Mouse (Mus musculus) kidney, adult 8-10 months (tissue): ENCODE measurements around the gene Ly86.

Experiments
- DNase-seq, 2 experiments: peaks; one replicate each; pipeline ENCODE4 v3.0.0; 2022

Ly86 gene

DNA sequence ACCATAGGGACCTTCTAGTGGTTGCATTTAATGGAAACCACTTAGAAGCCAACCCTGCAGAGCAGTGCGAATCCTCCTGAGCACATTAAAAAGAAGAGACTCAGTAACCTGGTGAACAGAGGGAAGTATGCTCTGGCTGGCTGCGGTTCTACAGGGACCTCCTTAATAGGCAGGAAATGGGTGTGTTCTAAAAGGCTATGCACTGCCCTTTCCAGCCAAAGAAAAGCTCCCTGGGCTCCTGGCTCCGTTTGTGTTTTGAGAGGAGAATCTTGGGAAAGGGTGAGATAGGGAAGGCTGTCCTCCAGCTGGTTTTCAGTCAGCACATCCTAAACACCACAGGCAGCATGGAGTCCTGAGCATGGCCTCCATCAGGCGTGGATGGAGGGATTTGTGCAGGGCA, 8.9 kb downstream of the Ly86 start:
- no peak for DNase-seq

- no peak for DNase-seq
Observed at GRCm38 (mm10) chr13:37354432-37354831, 9.4 kb downstream of the Ly86 start.

DNA sequence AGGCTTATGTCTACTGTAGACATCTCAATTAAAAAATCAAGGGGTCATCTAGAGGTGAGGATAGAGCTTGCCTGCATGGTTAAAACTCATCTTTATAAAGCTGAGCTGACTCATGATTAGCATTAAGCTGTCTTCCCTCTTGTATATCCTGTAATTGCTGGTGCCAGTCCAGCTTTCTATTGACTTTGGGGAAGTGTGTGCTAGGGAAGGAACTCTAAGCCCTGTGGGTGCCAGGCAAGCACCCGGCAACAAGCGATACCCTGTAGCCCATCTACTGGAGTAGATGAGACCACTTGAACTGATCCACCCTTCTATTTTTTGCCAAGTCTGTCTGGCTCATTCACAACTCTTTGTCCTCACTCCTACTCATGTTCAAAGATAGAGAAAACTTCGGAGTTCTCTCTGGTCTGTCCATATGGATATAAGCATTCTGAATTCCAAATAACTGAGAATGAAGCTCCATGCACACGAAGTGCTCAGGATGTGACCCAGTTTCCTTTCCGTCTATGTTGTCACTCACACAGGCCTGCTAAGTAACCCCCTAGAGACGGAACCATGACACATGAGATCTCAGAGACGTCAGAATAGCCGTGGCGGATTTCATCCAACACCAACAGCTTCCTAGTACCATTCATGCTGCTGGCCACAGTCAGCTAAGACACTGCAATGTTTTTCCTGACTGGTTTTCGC, 10.8 kb downstream of the Ly86 start:
- DNase-seq: no peak

DNA sequence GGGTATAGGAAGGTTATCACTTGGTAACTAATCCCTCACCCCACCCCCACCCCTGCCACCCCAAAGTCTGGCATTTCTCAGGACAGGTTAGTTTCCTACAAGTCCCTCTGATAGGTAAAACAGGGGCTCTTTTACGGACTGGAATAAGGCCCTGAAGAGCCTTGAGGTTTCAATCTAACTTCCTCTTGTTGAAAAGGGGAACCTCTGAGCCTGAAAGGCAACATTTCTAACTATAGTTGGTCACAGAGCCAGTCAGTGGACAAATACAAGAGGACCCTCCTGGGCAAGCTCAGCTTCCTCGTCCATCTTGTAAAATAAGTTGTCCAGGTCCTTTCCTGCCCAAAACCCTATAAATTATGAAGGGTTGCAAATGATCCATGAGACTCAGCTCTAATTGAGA, 11.5 kb downstream of the Ly86 start:
- DNase-seq: no peak

- DNase-seq: peak in 1 of 2 experiments; percentile 37
Observed at GRCm38 (mm10) chr13:37358112-37358511, 13.1 kb downstream of the Ly86 start.

- DNase-seq: no peak
Observed at GRCm38 (mm10) chr13:37361249-37361648, 16.2 kb downstream of the Ly86 start.

GRCm38 (mm10) chr13:37364351-37364750, 19.3 kb downstream of the Ly86 start:
- no peak for DNase-seq

- DNase-seq: no peak
Observed at GRCm38 (mm10) chr13:37376411-37376810, 31.4 kb downstream of the Ly86 start.

DNA sequence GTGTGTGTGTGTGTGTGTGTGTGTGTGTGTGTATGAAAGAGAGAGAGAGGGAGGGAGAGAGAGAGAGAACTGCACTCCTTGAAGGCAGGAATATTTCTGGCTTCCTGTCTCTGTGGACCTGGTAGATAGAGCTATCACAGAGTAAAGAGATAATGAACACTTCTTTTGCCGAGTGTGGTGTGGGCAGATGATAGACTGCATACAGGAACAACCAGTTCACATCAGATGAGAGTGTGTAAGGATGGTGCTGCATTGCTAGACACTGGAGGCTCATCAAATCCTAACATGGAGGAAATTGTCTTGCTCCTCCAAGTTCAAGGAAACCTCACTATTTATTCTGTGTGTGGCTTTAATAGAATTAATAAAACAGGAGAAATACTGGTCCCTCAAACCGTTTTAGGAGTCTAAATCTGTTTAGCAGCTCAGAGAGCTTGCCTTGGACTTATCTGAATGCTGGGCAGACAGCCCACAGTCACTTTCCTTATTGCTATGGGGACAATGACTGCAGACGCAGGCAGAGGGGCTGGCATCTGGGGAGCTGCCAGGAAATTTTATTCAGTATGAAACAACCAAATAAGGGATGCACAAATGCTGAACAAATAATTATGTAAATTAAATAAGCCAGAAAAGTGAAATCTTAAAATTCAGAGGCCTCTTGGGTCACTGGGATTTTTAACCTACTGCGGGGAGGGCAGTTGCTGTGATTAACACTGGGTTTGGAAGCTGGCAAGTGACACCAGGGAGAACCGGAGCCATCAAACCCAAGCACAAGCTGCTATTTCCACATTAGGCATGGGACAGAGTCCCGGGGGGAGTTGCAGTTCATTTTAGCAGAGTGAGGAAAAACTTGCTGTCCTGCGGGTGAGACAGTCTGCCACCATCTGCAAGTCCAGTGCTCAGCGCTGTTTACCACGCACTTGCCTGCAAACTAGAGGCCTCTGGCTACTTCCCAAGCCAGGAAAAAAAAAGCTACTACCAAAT, 43.5 kb downstream of the Ly86 start:
- no peak for DNase-seq

DNA sequence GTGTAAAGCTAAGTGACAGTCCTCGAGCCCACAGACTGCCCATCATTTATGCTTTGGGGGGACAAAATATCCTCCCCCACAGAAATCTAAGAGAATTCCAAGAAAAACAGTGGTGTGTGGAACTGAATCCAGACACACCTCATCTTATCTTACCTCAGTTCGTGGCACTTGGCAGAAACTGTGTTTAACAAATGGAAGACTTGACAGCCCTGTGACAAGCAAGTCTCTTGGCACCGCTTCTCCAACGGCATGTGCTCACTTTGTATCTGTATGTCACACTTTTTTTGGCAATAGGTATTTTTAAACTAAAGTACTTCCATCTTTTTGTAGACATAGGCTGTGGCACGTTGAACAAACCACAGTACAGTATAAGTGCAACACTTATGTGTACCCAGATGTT, 44.3 kb downstream of the Ly86 start:
- no peak for DNase-seq

- no peak for DNase-seq
Observed at GRCm38 (mm10) chr13:37398791-37399190, 53.8 kb downstream of the Ly86 start.

DNA sequence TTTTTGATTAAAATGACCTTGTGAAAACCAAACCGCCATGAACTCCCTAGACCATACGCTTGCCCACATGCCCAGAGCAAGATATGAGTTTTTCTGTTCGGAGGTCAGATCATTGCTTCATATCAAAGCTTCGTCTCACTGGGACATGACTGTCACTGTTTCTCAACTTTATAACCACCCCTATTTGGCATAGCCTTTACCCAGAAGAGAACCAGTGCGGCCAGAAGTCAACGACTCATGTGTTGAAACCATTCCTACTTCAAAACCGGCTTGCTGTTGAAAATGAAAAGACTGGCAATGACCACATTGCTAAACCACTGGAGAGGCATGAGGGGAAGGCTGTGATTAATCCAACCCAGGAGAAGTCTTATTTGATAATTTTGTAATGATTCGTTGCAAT, 54.3 kb downstream of the Ly86 start:
- DNase-seq: no peak

DNA sequence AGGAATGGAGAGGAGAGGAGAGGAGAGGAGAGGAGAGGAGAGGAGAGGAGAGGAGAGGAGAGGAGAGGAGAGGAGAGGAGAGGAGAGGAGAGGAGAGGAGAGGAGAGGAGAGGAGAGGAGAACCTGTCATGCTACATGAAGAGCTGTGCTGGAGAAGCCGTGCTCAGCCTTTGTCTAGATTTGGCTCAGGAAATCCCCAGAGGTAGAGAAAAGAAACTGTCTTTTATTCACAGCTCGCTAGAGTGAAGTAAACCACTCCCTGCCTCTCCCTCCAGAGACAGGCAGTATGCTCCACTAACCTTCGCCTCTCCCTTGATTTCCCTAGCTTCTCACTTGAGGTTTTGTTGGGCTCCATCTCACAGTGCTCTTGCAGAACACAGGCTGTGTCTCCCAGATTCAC, 57.4 kb downstream of the Ly86 start:
- DNase-seq: no peak

GRCm38 (mm10) chr13:37403708-37404107, 58.7 kb downstream of the Ly86 start:
- no peak for DNase-seq

GRCm38 (mm10) chr13:37415696-37416095, 70.7 kb downstream of the Ly86 start:
- no peak for DNase-seq

DNA sequence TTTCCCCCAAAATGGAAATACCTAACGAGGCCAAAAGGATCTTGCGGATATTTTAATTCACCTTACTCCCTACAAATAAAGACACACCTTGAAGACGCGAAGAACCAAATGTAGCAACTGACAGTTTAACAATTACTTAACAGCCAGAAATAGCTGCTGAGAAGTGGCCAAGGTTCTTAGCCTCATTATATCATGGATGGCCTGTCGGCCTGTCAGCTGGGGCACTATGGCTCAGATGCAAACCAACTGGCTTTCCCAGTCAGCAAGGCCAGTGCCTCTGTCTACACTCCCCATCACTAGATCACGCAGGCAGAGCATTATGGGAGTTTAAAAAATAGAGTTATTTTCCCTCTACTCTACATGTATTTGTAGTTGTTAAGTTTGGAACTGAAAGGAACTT, 78.4 kb downstream of the Ly86 start:
- no peak for DNase-seq

DNA sequence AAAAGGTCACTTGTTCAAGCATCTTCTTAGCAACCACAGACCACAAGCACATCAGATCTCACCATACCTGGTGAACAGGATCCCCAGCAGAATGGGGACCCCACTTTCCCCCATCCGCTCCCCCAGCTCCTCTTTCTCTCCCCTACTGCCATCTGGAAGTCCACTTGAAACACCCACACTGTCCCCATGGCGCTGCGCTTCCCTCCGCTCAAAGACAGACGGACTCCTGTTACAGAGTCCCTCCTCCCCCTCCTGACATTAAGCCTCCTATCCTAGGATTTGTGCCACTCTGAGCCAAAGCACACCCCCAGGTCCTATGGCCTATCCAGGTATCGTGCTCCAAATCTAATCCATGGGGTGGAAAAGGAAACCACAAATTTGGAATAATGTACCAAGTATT, 79.9 kb downstream of the Ly86 start:
- DNase-seq: no peak

- DNase-seq: no peak
Observed at GRCm38 (mm10) chr13:37425406-37425805, 80.4 kb downstream of the Ly86 start.

- peak; percentile 23 to 45 for DNase-seq
Observed at GRCm38 (mm10) chr13:37426578-37427336, 81.7 kb downstream of the Ly86 start.

DNA sequence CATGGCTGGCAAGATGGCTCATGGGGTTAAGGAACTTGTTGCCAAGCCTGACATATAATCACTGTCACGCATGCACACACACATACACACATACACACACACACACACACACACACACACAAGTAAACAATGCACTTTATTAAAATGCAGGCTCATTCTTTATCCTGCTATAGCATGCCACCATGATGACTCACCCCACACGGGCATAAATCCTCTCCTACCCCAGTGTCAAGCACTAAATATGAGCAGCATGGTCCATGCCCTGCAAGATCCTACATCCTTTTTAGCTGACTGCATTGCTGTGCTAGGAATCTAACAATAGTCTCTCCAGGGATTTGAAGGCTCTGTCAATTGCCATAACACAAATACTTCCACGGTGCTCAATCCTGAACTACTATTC, 83.5 kb downstream of the Ly86 start:
- DNase-seq: no peak

DNA sequence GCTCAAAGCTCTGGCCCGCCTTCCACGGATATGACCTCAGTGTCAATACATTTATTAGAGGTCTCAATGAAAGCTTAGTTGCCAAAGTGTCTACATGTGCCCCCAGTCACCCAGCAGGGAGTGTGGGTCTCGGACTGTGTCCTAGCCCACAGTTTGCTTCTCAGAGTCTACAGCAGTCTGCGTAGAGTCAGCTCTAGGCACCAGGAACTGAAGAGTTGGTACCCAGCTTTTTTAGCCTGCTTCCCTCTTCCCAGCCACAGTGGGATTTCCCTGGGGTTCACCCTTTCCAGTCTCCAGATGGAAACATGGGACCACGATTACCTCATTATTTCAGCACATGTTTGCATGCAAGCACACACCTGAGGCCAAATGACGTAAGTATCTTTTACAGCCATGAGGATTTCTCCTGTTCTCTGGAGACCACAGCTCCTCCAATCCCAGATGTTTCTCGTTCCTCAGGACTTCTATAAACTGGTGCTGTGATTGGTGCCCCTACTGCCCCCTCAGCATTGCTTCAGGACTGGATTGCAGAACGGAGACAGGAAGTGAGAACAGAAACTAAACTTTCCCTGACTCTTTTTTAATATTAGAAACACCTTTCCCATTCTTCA, 84.8 kb downstream of the Ly86 start:
- DNase-seq: no peak

DNA sequence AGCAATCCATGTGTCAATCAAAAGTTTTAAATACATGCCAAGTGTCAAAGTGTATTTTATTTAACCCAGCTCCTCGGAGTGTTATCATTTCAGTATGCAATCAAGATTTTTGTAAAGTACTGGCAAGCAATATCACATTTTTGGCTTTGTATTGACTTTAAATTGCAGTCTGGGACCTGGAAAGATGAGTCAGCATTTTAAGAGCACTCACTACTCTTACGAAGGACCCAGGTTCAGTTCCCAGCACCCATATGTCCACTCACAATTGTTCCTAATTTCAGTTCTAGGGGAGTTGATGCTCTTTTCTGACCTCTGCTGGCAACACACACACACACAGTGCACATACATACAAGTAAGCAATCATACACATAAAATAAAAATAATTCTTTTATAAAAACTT, 86.7 kb downstream of the Ly86 start:
- DNase-seq: no peak

DNA sequence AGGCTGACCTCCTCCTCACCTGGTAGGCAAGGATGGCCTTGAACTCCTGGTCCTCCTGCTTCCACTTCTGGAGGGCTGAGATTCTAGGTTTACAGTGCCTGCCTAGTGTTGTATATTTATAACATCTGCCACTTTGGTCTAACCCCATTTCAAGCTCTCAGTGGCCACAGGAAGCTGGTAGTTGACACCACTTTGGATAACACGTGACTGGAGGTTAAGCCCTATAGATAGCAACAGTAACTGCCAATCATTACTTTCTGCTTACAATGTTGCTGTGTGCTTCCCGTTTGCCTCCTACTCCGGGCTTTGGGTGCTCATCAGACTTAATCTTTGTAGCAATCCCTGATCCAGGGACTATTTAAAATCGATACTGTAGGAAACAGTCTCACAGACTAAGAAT, 87.6 kb downstream of the Ly86 start:
- no peak for DNase-seq
